Mouse (Mus musculus): ENCODE data around the gene Gm20696. TPM values are rescaled to one million over a fixed set of nuclear protein-coding genes. Genes with fewer than 3 reads are reported as not detected.

The Gm20696 gene
- polyA plus RNA-seq, 1 experiment from 2014 or later = 6.0 TPM

DNA sequence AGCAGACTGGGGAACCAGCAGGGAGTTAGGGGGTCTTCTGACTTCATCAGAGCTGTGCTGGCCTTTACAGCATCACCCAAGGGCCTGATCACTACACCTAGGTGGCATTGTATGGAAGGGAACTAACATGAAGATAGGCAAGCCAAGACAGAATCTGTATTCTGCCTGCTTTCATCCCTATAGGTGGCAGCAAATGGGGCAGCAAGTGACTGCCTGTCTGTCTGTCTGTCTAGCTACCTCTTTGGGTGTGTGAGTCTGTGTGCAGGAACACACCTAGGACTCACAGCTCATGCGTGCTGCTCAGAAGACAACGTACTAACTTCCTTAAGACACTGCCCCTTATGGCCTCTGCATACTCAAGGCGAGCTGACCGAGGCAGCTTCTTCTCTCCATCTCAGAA lies 291.2 kb downstream of the Gm20696 start:
- no peak overlapping the region for H3K9ac ChIP-seq (ENCODE audit: low read depth, low read length)
- H3K4me1 ChIP-seq (replicated peaks; ENCODE audit: control insufficient read depth, insufficient read depth, low read length) = peaks cover 2% of the 10 kb centered on the region; the same call in 1 of the 2 replicates
- H3K4me2 ChIP-seq (replicated peaks; ENCODE audit: low read depth, low read length) = no peak overlapping the region
- no peaks in the 10 kb centered on the region for H3K36me3 ChIP-seq (ENCODE audit: control insufficient read depth, insufficient read depth, low read length)
- WGBS = 82% methylated on average over 4 of the region's 4 CpGs
- H3K27me3 ChIP-seq (ENCODE audit: control insufficient read depth, insufficient read depth, low read length) = no peaks in the 10 kb centered on the region
- no peaks in the 10 kb centered on the region for H3K9me3 ChIP-seq (ENCODE audit: control insufficient read depth, low read length)
- ATAC-seq (ENCODE audit: low FRiP score) (no peak), DNase-seq (ENCODE audit: low spot score) (no peak)
- no peak overlapping the region for H3K4me3 ChIP-seq (ENCODE audit: low read depth, low read length)
- no peak overlapping the region for H3K27ac ChIP-seq (ENCODE audit: low read depth, low read length)

DNA sequence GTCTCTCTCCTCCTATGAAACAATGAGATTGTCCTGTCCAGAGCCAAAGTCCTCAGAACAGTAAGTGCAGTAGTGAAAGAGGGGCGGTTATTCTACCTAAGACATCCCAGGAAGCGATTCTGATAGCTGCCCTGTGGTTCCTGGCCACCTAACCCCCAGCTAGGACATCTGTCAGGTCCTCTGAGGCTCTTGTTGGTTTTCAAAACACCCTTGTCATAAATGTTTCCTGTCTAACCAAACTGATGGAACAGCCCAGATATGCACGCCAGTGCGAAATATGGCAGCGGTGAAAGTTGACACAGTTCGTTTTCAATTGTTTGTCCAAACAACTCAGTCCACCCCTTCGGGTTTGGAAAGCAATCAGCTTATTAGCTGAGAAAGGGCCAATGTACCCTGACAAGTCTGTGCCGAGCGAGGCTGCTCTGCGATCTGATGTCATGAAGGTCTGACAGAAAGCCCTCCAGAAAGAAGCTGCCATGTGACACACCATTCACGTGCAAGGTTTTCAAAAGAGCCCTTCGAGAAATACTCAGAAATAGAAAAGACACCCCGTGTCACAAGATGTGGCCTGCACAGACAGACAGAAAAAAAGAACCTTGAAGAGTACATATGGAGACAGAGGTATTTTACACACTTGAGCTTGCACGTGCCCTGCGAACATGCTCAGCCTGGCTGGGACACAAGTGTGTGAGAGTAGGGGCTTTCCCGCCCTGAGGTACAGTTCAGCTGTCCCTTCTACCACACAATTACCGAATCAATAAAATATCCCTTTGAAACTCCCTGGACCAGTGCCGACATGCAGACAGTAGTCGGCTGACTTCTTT lies 291.9 kb downstream of the Gm20696 start:
- no peaks in the 10 kb centered on the region for H3K27me3 ChIP-seq (ENCODE audit: control insufficient read depth, insufficient read depth, low read length)
- no peak overlapping the region for H3K27ac ChIP-seq (ENCODE audit: low read depth, low read length)
- H3K36me3 ChIP-seq (ENCODE audit: control insufficient read depth, insufficient read depth, low read length) = no peaks in the 10 kb centered on the region
- no peak overlapping the region for H3K9ac ChIP-seq (ENCODE audit: low read depth, low read length)
- no peaks in the 10 kb centered on the region for H3K9me3 ChIP-seq (ENCODE audit: control insufficient read depth, low read length)
- H3K4me2 ChIP-seq (replicated peaks; ENCODE audit: low read depth, low read length) = no peak overlapping the region
- DNase-seq (ENCODE audit: low spot score) = no peak
- 80% methylated on average over 19 of the region's 19 CpGs for WGBS
- no peak for ATAC-seq (ENCODE audit: low FRiP score)
- peaks cover 2% of the 10 kb centered on the region; the same call in 1 of the 2 replicates for H3K4me1 ChIP-seq (replicated peaks; ENCODE audit: control insufficient read depth, insufficient read depth, low read length)
- no peak overlapping the region for H3K4me3 ChIP-seq (ENCODE audit: low read depth, low read length)

DNA sequence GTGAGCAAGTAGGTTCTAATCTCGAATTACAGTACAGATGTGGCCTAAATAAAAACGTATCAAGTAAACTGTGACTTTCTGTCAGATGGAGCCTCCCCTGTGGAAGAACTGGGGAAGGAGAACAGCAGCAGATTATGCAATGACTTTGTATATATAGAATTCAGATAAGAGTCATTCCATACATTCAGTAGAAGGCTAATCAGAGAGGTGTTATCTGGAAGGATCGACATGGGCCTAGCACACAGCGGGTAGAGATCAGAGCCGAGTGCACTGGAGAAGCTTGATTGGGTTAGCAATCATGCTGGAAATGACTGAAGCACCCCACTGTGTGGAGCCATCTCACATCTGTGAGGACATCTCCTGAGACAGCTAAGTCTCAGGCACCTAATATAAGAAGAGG lies 294.2 kb downstream of the Gm20696 start:
- H3K4me2 ChIP-seq (replicated peaks; ENCODE audit: low read depth, low read length) = no peak overlapping the region
- 80% methylated on average over 5 of the region's 5 CpGs for WGBS
- no peak for ATAC-seq (ENCODE audit: low FRiP score)
- no peak overlapping the region for H3K9ac ChIP-seq (ENCODE audit: low read depth, low read length)
- no peak overlapping the region for H3K4me3 ChIP-seq (ENCODE audit: low read depth, low read length)
- H3K4me1 ChIP-seq (replicated peaks; ENCODE audit: control insufficient read depth, insufficient read depth, low read length) = peaks cover 2% of the 10 kb centered on the region; the same call in 1 of the 2 replicates
- H3K36me3 ChIP-seq (ENCODE audit: control insufficient read depth, insufficient read depth, low read length) = no peaks in the 10 kb centered on the region
- no peaks in the 10 kb centered on the region for H3K9me3 ChIP-seq (ENCODE audit: control insufficient read depth, low read length)
- no peak for DNase-seq (ENCODE audit: low spot score)
- no peak overlapping the region for H3K27ac ChIP-seq (ENCODE audit: low read depth, low read length)
- no peaks in the 10 kb centered on the region for H3K27me3 ChIP-seq (ENCODE audit: control insufficient read depth, insufficient read depth, low read length)

DNA sequence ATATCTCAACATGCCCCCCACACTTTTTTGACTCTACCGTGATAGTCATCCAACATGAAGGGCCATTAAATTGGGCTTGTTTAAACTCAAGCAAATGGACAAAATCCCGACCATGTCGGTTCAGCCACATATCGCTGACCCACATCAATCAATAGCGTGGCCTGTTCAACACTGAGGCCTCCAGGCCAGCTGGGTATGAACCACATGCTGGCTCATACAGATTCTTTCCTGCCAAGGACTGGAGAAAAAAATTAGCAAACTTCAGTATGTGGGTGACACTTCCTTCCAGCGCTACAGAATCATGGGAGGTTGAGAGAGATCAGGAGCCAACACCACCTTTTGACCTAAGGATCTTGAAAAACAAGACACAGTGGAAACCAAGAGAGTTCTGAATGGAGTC lies 294.6 kb downstream of the Gm20696 start:
- DNase-seq (ENCODE audit: low spot score) = no peak
- ATAC-seq (ENCODE audit: low FRiP score) = no peak
- Histone ChIP-seq H3K4me1 (replicated peaks; ENCODE audit: control insufficient read depth, insufficient read depth, low read length) (no peaks in the 10 kb centered on the region; the same call in 1 of the 2 replicates), H3K9ac (ENCODE audit: low read depth, low read length) (no peak overlapping the region), H3K27ac (ENCODE audit: low read depth, low read length) (no peak overlapping the region), H3K27me3 (ENCODE audit: control insufficient read depth, insufficient read depth, low read length) (no peaks in the 10 kb centered on the region), H3K4me2 (replicated peaks; ENCODE audit: low read depth, low read length) (no peak overlapping the region), H3K4me3 (ENCODE audit: low read depth, low read length) (no peak overlapping the region), H3K36me3 (ENCODE audit: control insufficient read depth, insufficient read depth, low read length) (no peaks in the 10 kb centered on the region), H3K9me3 (ENCODE audit: control insufficient read depth, low read length) (no peaks in the 10 kb centered on the region)
- 83% methylated on average over 6 of the region's 6 CpGs for WGBS

- H3K36me3 ChIP-seq (ENCODE audit: control insufficient read depth, insufficient read depth, low read length) = no peaks in the 10 kb centered on the region
- 88% methylated on average over 2 of the region's 2 CpGs for WGBS
- DNase-seq (ENCODE audit: low spot score) (no peak), ATAC-seq (ENCODE audit: low FRiP score) (no peak)
- no peaks in the 10 kb centered on the region for H3K27me3 ChIP-seq (ENCODE audit: control insufficient read depth, insufficient read depth, low read length)
- H3K27ac ChIP-seq (ENCODE audit: low read depth, low read length) = no peak overlapping the region
- no peak overlapping the region for H3K4me3 ChIP-seq (ENCODE audit: low read depth, low read length)
- no peak overlapping the region for H3K9ac ChIP-seq (ENCODE audit: low read depth, low read length)
- no peaks in the 10 kb centered on the region for H3K9me3 ChIP-seq (ENCODE audit: control insufficient read depth, low read length)
- H3K4me2 ChIP-seq (replicated peaks; ENCODE audit: low read depth, low read length) = no peak overlapping the region
- no peaks in the 10 kb centered on the region for H3K4me1 ChIP-seq (replicated peaks; ENCODE audit: control insufficient read depth, insufficient read depth, low read length)
These were observed 296.7 kb downstream of the Gm20696 start for GRCm38 (mm10) chr6:99369931-99370330.

- no peak overlapping the region for H3K9ac ChIP-seq (ENCODE audit: low read depth, low read length)
- no peak overlapping the region for H3K27ac ChIP-seq (ENCODE audit: low read depth, low read length)
- no peaks in the 10 kb centered on the region for H3K36me3 ChIP-seq (ENCODE audit: control insufficient read depth, insufficient read depth, low read length)
- no peak for ATAC-seq (ENCODE audit: low FRiP score)
- no peak overlapping the region for H3K4me2 ChIP-seq (replicated peaks; ENCODE audit: low read depth, low read length)
- H3K4me3 ChIP-seq (ENCODE audit: low read depth, low read length) = no peak overlapping the region
- H3K9me3 ChIP-seq (ENCODE audit: control insufficient read depth, low read length) = no peaks in the 10 kb centered on the region
- H3K27me3 ChIP-seq (ENCODE audit: control insufficient read depth, insufficient read depth, low read length) = no peaks in the 10 kb centered on the region
- WGBS = 84% methylated on average over 3 of the region's 3 CpGs
- DNase-seq (ENCODE audit: low spot score) = no peak
- H3K4me1 ChIP-seq (replicated peaks; ENCODE audit: control insufficient read depth, insufficient read depth, low read length) = no peaks in the 10 kb centered on the region
These were observed 297.4 kb downstream of the Gm20696 start for GRCm38 (mm10) chr6:99369156-99369555.

- WGBS = 78% methylated on average over 4 of the region's 4 CpGs
- Histone ChIP-seq H3K9me3 (ENCODE audit: control insufficient read depth, low read length) (no peaks in the 10 kb centered on the region), H3K27me3 (ENCODE audit: control insufficient read depth, insufficient read depth, low read length) (no peaks in the 10 kb centered on the region), H3K36me3 (ENCODE audit: control insufficient read depth, insufficient read depth, low read length) (no peaks in the 10 kb centered on the region), H3K4me2 (replicated peaks; ENCODE audit: low read depth, low read length) (no peak overlapping the region), H3K4me1 (replicated peaks; ENCODE audit: control insufficient read depth, insufficient read depth, low read length) (no peaks in the 10 kb centered on the region), H3K27ac (ENCODE audit: low read depth, low read length) (no peak overlapping the region), H3K4me3 (ENCODE audit: low read depth, low read length) (no peak overlapping the region), H3K9ac (ENCODE audit: low read depth, low read length) (no peak overlapping the region)
- DNase-seq (ENCODE audit: low spot score) = no peak
- no peak for ATAC-seq (ENCODE audit: low FRiP score)
These were observed 298.4 kb downstream of the Gm20696 start for GRCm38 (mm10) chr6:99368118-99368753.

- H3K27ac ChIP-seq (ENCODE audit: low read depth, low read length) = no peak overlapping the region
- H3K9me3 ChIP-seq (ENCODE audit: control insufficient read depth, low read length) = no peaks in the 10 kb centered on the region
- H3K27me3 ChIP-seq (ENCODE audit: control insufficient read depth, insufficient read depth, low read length) = no peaks in the 10 kb centered on the region
- no peak overlapping the region for H3K4me3 ChIP-seq (ENCODE audit: low read depth, low read length)
- DNase-seq (ENCODE audit: low spot score) (no peak), ATAC-seq (ENCODE audit: low FRiP score) (no peak)
- 82% methylated on average over 6 of the region's 6 CpGs for WGBS
- H3K4me2 ChIP-seq (replicated peaks; ENCODE audit: low read depth, low read length) = no peak overlapping the region
- H3K36me3 ChIP-seq (ENCODE audit: control insufficient read depth, insufficient read depth, low read length) = no peaks in the 10 kb centered on the region
- no peak overlapping the region for H3K9ac ChIP-seq (ENCODE audit: low read depth, low read length)
- no peaks in the 10 kb centered on the region for H3K4me1 ChIP-seq (replicated peaks; ENCODE audit: control insufficient read depth, insufficient read depth, low read length)
These were observed 302.1 kb downstream of the Gm20696 start for GRCm38 (mm10) chr6:99364545-99364944.

DNA sequence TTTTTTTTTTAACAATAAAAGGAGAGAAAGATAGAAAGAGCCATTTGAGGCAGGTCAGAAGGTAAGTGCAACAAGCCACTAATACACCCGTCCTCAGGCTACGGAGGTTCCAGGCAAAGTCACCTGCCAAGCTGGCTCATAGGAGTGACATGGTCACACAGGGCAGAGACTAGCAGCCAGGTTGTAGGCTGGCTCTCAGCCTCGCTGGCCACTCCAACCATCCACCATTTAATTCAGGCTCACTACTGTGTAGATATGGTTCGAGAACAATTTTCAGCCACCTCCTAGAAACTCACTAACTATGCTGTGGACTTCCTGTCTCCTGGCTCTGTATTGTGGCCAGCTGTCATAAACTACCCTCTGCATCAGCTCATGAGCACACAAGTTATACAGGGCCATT lies 306.0 kb downstream of the Gm20696 start:
- H3K4me3 ChIP-seq (ENCODE audit: low read depth, low read length) = no peak overlapping the region
- H3K9me3 ChIP-seq (ENCODE audit: control insufficient read depth, low read length) = no peaks in the 10 kb centered on the region
- DNase-seq (ENCODE audit: low spot score) (no peak), ATAC-seq (ENCODE audit: low FRiP score) (no peak)
- no peaks in the 10 kb centered on the region for H3K4me1 ChIP-seq (replicated peaks; ENCODE audit: control insufficient read depth, insufficient read depth, low read length)
- no peak overlapping the region for H3K4me2 ChIP-seq (replicated peaks; ENCODE audit: low read depth, low read length)
- no peak overlapping the region for H3K9ac ChIP-seq (ENCODE audit: low read depth, low read length)
- WGBS = 94% methylated on average over 4 of the region's 4 CpGs
- H3K36me3 ChIP-seq (ENCODE audit: control insufficient read depth, insufficient read depth, low read length) = no peaks in the 10 kb centered on the region
- H3K27ac ChIP-seq (ENCODE audit: low read depth, low read length) = no peak overlapping the region
- H3K27me3 ChIP-seq (ENCODE audit: control insufficient read depth, insufficient read depth, low read length) = no peaks in the 10 kb centered on the region
